Mouse (Mus musculus) induced T-regulatory cell, adult 2 months (primary cell): ENCODE measurements around the gene Rabif.

Experiments
- DNase-seq: peaks from one replicate; pipeline ENCODE4 v3.0.0-alpha.2; 2012; ENCODE audit warnings: low read depth

Gene Rabif

DNA sequence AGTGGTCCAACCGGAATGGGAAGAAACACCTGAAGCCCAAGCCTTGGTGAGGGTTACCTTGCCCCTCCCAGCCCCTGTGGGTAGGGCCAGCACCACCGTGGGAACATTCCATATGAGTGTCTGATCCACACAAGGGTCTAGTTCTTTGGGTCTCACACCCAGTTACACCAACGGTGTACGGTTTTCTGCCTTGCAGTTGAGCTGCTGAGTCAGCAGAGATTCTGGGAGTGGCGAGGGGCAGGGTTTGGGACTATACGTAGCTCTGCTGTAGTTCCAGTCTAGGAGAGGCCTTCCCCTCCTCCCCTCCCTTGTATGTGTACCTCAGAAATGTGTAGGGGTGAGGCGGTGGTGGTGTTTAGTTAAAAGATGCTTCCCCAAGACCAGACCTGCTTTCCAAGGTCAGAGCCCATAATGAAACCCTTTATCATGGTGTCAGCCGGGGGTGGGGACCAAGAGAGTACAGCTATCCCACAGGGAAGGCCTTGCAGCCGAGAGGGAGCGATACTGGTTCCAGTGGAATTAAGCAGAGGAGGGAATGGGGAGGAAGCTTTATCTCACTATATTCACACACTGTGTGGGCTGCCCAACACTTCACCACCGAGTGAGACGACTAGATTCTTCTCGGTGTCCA, 60.9 kb downstream of the Rabif start:
- DNase-seq, result peak; percentile 18

DNA sequence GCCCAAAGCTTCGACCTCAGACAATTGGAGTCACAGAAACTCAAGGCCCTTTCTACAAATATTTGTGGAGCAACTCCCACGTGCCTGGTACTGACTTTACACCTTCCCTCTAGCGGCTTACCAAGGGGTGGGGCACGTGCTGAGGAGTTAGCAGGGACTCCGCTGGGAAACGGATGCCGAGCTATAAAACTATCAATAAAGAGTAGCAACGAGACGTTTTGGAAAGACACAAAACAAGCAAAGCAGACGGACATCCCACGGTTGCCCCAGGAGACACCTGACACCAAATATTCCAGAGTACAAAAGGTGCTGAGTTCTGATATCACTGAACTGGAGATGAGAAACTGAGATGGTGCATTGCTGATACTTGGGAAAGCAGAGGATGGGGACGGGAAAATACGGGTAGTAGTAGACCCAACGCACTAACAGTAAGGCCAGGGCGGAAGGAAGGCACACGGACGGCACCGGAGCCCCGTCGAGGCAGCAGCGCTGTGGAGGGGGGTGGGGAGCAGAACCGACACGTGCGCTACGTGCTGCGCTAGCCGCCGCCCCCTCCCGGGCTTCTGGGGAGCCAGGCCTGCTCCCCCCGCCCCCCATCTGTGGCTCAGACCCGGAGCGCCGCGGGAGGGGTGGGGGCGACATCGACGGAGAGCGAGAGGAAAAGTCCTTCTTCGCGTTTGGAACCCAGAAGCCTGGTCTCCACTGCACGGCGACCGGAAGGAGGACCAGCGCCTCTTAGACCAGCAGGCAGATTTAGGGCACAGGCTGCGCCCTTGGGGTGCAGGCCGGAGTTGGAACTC, 61.6 kb downstream of the Rabif start:
- peak; percentile 74 for DNase-seq

DNA sequence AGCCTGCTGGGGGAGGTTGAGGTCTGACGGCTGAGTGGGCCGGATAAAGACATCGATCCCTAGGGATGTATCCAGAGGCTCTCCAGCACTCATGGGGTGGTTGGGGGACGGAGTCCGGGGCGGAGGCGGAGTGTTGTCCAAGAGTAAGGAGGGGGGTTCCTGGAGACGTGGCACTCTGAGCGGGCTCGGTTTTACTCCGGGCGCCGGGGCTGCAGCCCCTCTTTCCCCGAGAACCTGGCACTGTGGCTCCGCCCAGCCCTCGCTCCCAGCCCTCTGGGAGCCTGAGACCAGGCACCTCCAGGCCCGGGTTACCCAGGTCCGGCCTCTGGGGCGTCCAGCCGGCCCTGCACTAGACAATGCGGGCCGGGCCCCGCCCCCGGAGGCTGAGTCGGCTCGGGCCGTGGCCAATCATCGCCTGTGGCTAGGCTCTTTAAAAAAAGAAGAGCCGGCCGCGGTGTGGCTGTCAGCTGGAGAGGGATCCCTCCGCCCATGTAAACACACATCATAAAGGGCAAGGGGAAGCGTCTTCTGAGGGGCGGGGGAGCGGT, 62.3 kb downstream of the Rabif start:
- peak; percentile 93 for DNase-seq
